Mouse (Mus musculus): Measurements from ENCODE around the gene Med9. TPM values are rescaled to one million over a fixed set of nuclear protein-coding genes. Genes with fewer than 3 reads are reported as not detected.

Med9 gene
- polyA plus RNA-seq, 1 experiment from 2014 or later = 19.4 TPM

DNA sequence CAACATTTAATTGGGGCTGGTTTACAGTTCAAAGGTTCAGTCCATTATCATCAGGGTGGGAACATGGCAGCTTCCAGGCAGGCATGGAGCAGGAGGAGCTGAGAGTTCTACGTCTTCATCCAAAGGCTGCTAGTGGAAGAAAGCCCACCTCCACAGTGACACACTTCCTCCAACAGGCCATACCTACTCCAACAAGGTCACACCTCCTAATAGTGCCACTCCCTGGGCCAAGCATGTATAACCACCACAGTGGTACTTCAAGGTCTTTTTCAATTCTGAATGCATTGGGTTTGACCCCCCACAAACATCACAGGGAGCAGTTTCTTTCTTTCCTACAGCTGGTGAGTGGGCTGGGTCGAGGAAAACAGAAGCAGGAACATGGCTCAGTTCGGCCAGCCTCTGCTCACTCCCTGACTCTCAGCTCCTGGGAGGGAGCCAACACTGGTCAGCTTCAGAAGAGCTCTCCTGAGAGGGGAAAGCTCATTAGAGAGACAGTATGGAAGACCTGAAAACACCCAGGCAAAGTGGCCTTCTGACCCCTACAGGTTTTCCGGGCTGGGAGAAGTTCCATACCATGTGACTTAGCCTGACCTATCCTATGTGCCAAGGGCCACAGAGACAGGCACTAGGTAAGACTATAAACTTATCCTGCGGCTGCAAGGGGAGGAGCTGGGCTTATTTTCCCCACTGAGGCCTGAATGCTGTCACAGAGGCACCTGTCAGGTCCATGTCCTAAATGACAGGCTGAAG is 53.4 kb downstream of the Med9 start:
- H3K27me3 ChIP-seq (replicated peaks; ENCODE audit: control insufficient read depth, insufficient read depth, low read length) = no peaks in the 10 kb centered on the region
- H3K4me2 ChIP-seq (replicated peaks; ENCODE audit: low read depth) = no peak overlapping the region
- 76% methylated on average over 5 of the region's 5 CpGs for WGBS
- no peak overlapping the region for H3K4me3 ChIP-seq (ENCODE audit: low read depth, low read length)
- no peaks in the 10 kb centered on the region for H3K36me3 ChIP-seq (ENCODE audit: control insufficient read depth, insufficient read depth)
- no peaks in the 10 kb centered on the region for H3K9me3 ChIP-seq (ENCODE audit: control insufficient read depth)
- TF ChIP-seq CTCF (IDR thresholded peaks at IDR 0.05; ENCODE audit: low read depth) = no peak
- no peak overlapping the region for H3K9ac ChIP-seq (ENCODE audit: low read depth, low read length)
- no peak for ATAC-seq
- no peak overlapping the region for H3K27ac ChIP-seq (ENCODE audit: low read depth, low read length)
- H3K4me1 ChIP-seq (replicated peaks; ENCODE audit: control insufficient read depth, insufficient read depth, low read length) = no peaks in the 10 kb centered on the region

DNA sequence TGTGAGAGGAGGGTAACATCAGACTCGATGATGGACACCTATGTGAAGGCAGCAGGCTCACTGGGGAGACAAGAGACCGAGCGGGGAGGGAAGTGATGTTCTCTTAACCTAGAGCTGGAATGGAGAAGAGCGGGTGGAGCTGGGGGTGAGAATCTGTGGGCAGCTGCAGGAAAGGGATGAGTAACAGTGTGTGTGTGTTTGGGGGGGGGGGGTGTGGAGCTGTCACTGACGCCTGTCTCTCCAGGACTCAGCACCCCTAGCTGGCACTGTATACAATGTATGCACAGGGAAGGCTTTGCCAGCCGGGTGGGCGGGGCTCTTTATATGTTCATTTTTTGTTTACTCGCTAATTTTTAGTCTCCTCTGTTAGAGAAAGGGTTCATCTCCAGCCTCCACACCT is 55.8 kb downstream of the Med9 start:
- Histone ChIP-seq H3K4me1 (replicated peaks; ENCODE audit: control insufficient read depth, insufficient read depth, low read length) (no peaks in the 10 kb centered on the region), H3K9ac (ENCODE audit: low read depth, low read length) (no peak overlapping the region), H3K27me3 (replicated peaks; ENCODE audit: control insufficient read depth, insufficient read depth, low read length) (no peaks in the 10 kb centered on the region), H3K36me3 (ENCODE audit: control insufficient read depth, insufficient read depth) (no peaks in the 10 kb centered on the region), H3K27ac (ENCODE audit: low read depth, low read length) (no peak overlapping the region), H3K9me3 (ENCODE audit: control insufficient read depth) (no peaks in the 10 kb centered on the region), H3K4me2 (replicated peaks; ENCODE audit: low read depth) (no peak overlapping the region), H3K4me3 (ENCODE audit: low read depth, low read length) (no peak overlapping the region)
- ATAC-seq = no peak
- TF ChIP-seq CTCF (IDR thresholded peaks at IDR 0.05; ENCODE audit: low read depth) = no peak
- 79% methylated on average over 8 of the region's 8 CpGs for WGBS

DNA sequence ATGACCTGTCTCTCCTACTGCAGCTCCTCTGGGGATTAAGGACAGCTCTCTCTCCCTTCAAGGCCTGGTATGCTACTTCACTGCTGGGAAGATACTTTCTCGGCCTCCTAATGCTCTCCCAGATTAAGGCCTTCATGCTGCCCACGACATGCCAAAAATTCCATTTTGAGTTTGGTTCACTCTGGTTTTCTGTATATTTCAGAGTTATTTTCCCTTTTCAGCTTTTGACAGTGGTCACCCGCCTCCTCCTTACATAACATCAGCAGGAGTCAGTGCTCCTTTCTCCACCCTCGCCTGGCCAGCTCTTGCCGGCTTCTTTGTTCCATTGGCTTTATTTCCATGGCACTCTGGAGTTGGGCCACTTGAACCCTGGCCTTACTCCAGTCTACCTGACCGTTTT is 56.7 kb downstream of the Med9 start:
- no peak overlapping the region for H3K4me3 ChIP-seq (ENCODE audit: low read depth, low read length)
- WGBS = 83% methylated on average over 6 of the region's 6 CpGs
- ATAC-seq = no peak
- H3K9ac ChIP-seq (ENCODE audit: low read depth, low read length) = no peak overlapping the region
- TF ChIP-seq CTCF (IDR thresholded peaks at IDR 0.05; ENCODE audit: low read depth) = no peak
- H3K36me3 ChIP-seq (ENCODE audit: control insufficient read depth, insufficient read depth) = no peaks in the 10 kb centered on the region
- H3K4me1 ChIP-seq (replicated peaks; ENCODE audit: control insufficient read depth, insufficient read depth, low read length) = no peaks in the 10 kb centered on the region
- no peaks in the 10 kb centered on the region for H3K27me3 ChIP-seq (replicated peaks; ENCODE audit: control insufficient read depth, insufficient read depth, low read length)
- no peaks in the 10 kb centered on the region for H3K9me3 ChIP-seq (ENCODE audit: control insufficient read depth)
- no peak overlapping the region for H3K27ac ChIP-seq (ENCODE audit: low read depth, low read length)
- H3K4me2 ChIP-seq (replicated peaks; ENCODE audit: low read depth) = no peak overlapping the region

DNA sequence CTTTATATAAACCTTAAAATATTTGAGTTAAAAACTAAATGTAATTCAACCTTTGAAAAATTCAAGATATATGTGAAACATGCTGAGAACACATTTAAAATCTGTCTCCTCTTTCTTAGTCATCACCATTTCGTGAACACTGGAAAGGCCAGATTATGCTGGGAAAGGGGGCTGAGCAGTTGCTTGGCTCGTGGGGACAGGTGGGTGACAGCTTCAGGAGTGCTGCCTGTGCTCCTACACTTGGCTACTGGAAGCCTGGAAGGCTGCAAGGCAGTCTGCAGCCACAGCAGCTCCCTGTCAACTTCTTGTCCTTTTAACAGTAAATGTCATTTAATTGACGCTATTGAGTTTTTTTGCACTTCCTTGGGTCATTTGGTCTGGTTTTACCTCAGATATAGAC is 57.9 kb downstream of the Med9 start:
- no peak overlapping the region for H3K27ac ChIP-seq (ENCODE audit: low read depth, low read length)
- no peak overlapping the region for H3K4me2 ChIP-seq (replicated peaks; ENCODE audit: low read depth)
- no peaks in the 10 kb centered on the region for H3K9me3 ChIP-seq (ENCODE audit: control insufficient read depth)
- H3K4me1 ChIP-seq (replicated peaks; ENCODE audit: control insufficient read depth, insufficient read depth, low read length) = no peaks in the 10 kb centered on the region
- no peak overlapping the region for H3K4me3 ChIP-seq (ENCODE audit: low read depth, low read length)
- TF ChIP-seq CTCF (IDR thresholded peaks at IDR 0.05; ENCODE audit: low read depth) = no peak
- no peaks in the 10 kb centered on the region for H3K27me3 ChIP-seq (replicated peaks; ENCODE audit: control insufficient read depth, insufficient read depth, low read length)
- H3K9ac ChIP-seq (ENCODE audit: low read depth, low read length) = no peak overlapping the region
- 72% methylated on average over 3 of the region's 3 CpGs for WGBS
- no peak for ATAC-seq
- no peaks in the 10 kb centered on the region for H3K36me3 ChIP-seq (ENCODE audit: control insufficient read depth, insufficient read depth)

DNA sequence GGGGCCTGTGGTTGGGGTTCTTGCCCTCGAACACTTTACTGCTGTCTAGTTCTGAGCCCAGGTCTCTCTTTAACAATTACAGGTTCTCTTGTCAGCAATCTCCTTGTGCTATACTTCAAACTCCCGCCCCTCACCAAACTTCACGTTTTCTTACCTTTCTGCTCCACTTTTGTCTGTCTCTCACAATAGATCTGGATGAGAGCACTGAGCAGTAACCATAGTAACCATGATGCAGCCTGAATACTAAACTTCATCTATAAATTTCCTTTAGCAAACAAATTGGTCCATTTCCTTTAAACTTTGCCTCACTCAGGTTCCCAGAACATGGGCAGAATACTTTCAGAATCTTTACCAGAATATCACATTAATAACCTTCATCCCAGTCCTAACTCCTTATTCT is 61.4 kb downstream of the Med9 start:
- WGBS = 90% methylated on average over 3 of the region's 3 CpGs
- Histone ChIP-seq H3K9ac (ENCODE audit: low read depth, low read length) (no peak overlapping the region), H3K9me3 (ENCODE audit: control insufficient read depth) (no peaks in the 10 kb centered on the region), H3K4me3 (ENCODE audit: low read depth, low read length) (no peak overlapping the region), H3K4me2 (replicated peaks; ENCODE audit: low read depth) (no peak overlapping the region), H3K36me3 (ENCODE audit: control insufficient read depth, insufficient read depth) (no peaks in the 10 kb centered on the region), H3K27ac (ENCODE audit: low read depth, low read length) (no peak overlapping the region), H3K27me3 (replicated peaks; ENCODE audit: control insufficient read depth, insufficient read depth, low read length) (no peaks in the 10 kb centered on the region), H3K4me1 (replicated peaks; ENCODE audit: control insufficient read depth, insufficient read depth, low read length) (no peaks in the 10 kb centered on the region)
- no peak for ATAC-seq
- TF ChIP-seq CTCF (IDR thresholded peaks at IDR 0.05; ENCODE audit: low read depth) = no peak

DNA sequence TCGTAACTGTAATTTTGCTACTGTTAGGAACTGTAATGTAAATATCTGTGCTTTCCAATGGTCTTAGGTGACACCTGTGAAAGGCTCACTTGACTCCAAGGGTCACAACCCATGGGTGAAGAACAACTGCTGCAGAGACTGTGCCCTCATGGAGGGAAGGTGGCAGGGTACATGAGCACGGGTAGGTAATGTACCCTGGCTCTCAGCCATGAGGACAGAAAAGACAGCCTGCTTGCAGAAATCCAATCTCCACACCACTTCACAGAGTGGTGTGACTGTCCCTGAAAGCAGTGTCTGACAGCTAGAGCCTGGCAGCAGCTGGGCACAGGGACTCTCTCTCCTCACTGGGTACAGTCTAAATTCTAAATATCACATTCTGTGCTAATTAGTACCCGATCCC is 63.5 kb downstream of the Med9 start:
- Histone ChIP-seq H3K4me1 (replicated peaks; ENCODE audit: control insufficient read depth, insufficient read depth, low read length) (no peaks in the 10 kb centered on the region), H3K36me3 (ENCODE audit: control insufficient read depth, insufficient read depth) (no peaks in the 10 kb centered on the region), H3K4me2 (replicated peaks; ENCODE audit: low read depth) (no peak overlapping the region), H3K27me3 (replicated peaks; ENCODE audit: control insufficient read depth, insufficient read depth, low read length) (no peaks in the 10 kb centered on the region), H3K9me3 (ENCODE audit: control insufficient read depth) (no peaks in the 10 kb centered on the region), H3K4me3 (ENCODE audit: low read depth, low read length) (no peak overlapping the region), H3K27ac (ENCODE audit: low read depth, low read length) (no peak overlapping the region), H3K9ac (ENCODE audit: low read depth, low read length) (no peak overlapping the region)
- TF ChIP-seq CTCF (IDR thresholded peaks at IDR 0.05; ENCODE audit: low read depth) = no peak
- 82% methylated on average over 3 of the region's 3 CpGs for WGBS
- no peak for ATAC-seq

Other genes starting within 250 kb of the Med9 start
- gene Pld6, start 160.6 kb upstream of the Med9 start, polyA plus RNA-seq (2015; fragmentation: Nextera tagmentation; extraction: Ambion mirVana) = 0.67 and 0.89 TPM in 2 replicates
- gene Flcn, start 138.2 kb upstream of the Med9 start, polyA plus RNA-seq (2015; fragmentation: Nextera tagmentation; extraction: Ambion mirVana) = 36.8 and 38.1 TPM in 2 replicates
- 19.8 and 21.0 TPM in 2 replicates for gene Nt5m, start 108.8 kb upstream of the Med9 start, polyA plus RNA-seq (2015; fragmentation: Nextera tagmentation; extraction: Ambion mirVana)
- 84.4 and 85.6 TPM in 2 replicates for gene Cops3, start 108.4 kb upstream of the Med9 start, polyA plus RNA-seq (2015; fragmentation: Nextera tagmentation; extraction: Ambion mirVana)
- gene Rasd1, start 16.7 kb downstream of the Med9 start, polyA plus RNA-seq (2015; fragmentation: Nextera tagmentation; extraction: Ambion mirVana) = 1.1 and 1.4 TPM in 2 replicates
- 4.2 and 5.0 TPM in 2 replicates for gene Pemt, start 98.3 kb downstream of the Med9 start, polyA plus RNA-seq (2015; fragmentation: Nextera tagmentation; extraction: Ambion mirVana)
- gene Rai1, start 156.8 kb downstream of the Med9 start, polyA plus RNA-seq (2015; fragmentation: Nextera tagmentation; extraction: Ambion mirVana) = 10.1 and 10.6 TPM in 2 replicates